Mouse (Mus musculus): Measurements from ENCODE around the gene Gm42372.

The Gm42372 gene

DNA sequence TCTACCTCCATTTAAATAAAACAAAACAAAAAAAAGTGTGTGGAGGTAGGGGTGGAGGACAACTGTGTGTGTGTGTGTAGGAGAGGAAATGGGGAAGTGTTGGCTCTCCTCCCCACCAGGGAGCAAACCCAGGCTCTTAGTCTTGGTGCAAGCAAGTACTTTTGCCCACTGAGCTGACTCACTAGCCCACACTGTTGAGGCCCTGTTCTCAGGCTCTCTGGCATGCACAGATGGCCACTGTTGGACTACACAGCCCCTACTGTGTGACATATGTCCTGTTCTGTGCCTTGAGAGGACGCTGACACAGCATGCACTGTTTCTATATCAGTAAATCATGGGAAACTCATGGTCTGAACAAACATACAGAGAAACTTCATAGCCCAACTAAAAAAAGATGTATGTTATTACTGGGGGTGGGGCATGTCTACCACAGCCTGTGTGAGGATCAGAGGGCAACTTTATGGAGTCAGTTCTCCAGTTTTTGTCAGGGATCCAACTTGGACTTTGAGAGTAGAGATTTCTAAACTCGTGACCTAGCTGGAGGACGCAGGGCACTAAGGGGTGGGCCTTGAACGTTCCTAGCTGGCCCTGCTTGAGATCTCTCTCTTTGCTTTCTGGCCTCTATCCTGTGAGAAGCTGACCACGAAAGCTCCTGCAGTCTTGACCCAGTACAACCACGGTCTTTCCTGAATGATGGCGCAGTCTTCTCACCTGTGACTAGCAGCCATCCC is 20.5 kb downstream of the Gm42372 start:
- CTCF ChIA-PET = interaction anchor here (0.8 kb wide), 1 partner anchor 63 kb away, joined by 5 read pairs; no protein-coding TSS in a partner anchor

DNA sequence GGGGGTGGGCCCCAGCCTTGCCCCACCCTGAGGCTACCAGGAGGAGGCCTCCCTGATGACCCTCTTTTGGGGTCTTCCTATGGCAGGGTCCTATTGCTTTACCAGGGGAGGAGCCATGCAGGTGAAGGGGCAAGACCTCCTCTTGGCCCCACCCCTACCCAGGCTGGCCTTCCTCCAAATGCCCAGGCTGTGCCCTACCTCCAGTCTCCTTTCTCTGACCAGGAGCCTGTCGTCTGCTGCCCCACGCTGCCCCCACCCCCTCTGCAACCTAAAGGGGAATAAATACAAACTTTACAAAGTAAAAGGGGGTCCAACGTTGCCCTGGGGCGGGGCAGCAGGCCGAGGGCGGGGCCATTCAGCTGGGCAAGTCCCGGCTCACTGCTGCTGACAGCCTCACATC is 21.8 kb downstream of the Gm42372 start:
- CTCF ChIA-PET = no interaction called here

DNA sequence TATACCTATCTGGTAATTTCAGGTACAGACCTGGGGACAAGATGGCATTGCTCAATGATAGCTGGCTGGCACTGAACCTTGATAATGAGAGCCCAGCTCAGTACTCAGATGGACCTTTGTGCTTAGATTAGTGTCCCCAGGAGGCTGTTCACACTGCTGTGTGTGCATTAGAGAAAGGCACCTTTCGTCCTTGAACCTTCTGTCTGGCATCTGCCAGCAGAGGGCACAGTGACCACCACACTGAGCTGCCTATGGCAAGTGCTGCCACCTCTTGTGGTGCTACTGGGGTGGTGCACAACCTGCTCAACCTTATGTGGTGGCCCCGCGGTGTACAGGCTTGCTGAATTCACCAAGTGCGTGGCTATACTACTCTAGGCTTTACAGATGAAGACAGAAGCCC is 24.4 kb downstream of the Gm42372 start:
- CTCF ChIA-PET = interaction anchor here (1.4 to 2.2 kb wide), 3 partner anchors 15 to 62 kb away, joined by 6 to 15 read pairs (median 6); no protein-coding TSS in a partner anchor

DNA sequence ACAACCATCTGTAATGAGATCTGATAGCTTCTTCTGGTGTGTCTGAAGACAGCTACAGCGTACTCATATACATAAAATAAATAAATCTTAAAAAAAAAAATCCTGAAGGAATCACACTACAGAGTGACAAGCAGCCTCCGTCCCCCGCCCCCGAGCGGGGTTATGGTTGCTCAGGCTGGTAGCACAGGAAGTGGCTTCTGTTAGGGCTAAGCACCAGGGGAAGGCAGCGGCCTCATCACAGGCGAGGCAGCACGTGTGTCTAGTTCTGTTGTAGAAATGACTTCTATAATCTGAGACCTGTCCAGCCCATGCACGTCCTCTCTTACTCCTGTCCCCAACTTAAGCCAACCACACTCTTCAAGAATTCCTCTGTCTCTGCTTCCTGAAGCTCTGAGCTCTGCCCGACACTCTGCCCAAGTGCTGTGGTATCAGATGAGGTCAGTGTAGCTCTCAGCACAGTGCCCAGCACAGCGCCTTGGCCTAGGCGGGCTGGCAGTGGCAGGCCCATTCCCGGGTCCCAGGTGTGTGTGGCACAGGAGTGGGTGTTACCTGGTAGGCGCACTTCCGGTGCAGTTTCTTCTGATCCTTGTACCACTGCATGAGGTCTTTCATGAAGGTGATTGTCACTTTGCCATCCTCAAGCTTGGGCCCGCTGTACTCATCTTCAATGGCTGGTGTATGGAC is 26.6 kb downstream of the Gm42372 start:
- CTCF ChIA-PET = interaction anchor here (1.2 kb wide), 1 partner anchor 53 kb away, joined by 3 read pairs; no protein-coding TSS in a partner anchor

DNA sequence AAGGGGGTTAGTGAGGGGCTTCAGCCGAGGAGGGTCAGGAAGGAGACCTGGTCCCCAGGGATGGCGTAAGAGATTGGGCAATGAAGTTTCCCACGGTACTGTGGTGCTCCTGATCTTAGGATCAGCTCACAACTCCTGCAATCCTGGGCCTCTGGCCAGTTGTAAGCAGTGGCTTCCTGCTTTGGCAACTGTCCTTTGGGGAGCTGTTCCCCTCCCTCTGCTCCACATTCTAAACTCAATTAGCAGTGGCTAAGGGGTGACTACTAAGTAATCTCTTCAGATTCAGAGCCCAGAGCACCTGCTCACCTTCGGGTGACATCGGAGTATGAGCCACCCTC is 27.1 kb downstream of the Gm42372 start:
- CTCF ChIA-PET = interaction anchor here (0.5 kb wide), 1 partner anchor 49 kb away, joined by 3 read pairs; no protein-coding TSS in a partner anchor

DNA sequence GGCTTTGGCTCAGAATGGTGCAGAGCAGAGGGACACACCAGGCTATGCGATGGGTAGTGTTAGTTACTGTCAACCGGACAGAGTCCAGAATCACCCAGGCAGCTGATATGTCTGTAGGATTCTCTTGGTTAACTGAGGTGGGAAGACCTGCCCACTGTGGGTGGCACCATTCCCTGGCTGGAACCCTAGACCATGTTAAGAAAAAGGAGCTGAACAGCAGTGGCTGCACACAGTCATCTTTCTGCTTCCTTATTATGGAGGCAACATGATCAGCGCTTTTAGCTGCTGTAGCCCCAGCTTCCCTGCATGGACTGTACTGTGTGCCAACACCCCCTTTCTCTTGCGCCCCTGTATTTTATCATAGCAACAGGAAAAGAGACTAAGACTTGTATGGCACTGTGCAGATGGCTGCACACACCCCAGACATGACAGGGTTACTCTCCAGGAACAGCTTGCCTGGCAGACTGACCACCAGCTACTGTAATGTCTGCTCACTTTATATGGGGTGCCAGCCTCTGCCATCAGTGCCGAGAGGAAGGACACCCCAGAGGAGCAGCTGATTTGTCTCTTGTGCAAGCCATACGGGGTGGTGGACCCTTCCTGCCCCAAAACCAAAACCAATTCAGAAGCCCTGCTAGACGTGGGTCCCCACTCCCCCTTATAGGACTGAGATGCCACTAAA is 29.2 kb downstream of the Gm42372 start:
- CTCF ChIA-PET = no interaction called here

DNA sequence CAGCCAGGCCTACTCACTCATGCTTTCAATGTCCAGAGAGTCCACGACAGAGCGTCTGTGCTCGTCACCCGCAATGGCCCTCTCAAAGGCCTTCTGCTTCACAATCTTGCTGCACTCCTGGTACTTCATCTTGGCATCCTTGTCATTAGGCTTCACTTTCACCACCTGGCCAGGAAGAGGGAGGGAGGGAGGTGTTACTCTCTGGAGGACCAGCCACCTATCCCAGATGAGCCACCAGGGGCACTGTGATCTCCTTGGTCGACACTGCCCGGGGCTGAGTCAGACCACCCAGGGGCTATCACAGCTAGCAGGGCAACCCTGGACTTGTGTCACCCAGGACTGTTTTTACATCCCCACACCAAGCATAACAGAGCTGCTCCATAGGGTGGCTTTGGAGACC is 32.5 kb downstream of the Gm42372 start:
- CTCF ChIA-PET = interaction anchor here (1.0 kb wide), 1 partner anchor 14 kb away, joined by 3 read pairs; no protein-coding TSS in a partner anchor

DNA sequence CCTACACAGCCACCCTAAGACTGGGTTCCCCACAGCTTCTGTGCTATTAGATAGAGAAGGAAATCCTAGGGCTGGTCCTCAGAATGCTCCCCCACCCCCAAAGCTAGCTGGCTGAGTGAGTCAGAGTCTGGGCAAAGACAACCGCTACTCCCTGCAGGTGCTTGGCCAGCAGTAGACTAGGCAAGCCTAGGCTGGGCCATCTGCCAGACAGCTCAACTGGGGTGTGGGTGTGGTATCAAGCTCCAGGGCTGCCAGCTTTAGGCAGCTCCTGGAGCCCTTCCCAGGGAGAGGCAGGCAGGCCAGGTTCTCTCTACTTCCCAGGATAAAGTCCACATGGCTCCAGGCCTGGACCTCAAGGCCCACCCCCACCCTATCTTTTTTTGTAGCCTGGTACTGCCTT is 34.1 kb downstream of the Gm42372 start:
- CTCF ChIA-PET = no interaction called here

DNA sequence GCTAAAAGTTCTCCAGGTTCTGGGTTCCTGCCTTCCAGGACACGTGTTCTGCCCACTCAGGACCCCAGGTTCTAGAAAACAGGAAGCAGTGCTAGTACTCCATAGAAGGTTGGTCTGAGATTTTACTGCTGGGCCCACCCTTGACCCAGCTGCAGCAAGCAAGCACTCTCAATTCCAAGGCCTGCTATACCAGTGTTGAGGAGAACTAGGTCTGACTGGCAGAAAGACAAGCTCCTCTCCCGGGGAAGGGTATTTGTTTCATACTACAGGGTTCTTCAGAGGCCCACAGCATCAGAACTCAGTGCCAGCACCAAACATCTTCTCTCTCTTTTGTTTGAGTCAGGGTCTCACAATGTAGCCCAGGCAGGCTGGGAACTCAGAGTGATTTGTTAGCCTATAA is 35.0 kb downstream of the Gm42372 start:
- CTCF ChIA-PET = no interaction called here

DNA sequence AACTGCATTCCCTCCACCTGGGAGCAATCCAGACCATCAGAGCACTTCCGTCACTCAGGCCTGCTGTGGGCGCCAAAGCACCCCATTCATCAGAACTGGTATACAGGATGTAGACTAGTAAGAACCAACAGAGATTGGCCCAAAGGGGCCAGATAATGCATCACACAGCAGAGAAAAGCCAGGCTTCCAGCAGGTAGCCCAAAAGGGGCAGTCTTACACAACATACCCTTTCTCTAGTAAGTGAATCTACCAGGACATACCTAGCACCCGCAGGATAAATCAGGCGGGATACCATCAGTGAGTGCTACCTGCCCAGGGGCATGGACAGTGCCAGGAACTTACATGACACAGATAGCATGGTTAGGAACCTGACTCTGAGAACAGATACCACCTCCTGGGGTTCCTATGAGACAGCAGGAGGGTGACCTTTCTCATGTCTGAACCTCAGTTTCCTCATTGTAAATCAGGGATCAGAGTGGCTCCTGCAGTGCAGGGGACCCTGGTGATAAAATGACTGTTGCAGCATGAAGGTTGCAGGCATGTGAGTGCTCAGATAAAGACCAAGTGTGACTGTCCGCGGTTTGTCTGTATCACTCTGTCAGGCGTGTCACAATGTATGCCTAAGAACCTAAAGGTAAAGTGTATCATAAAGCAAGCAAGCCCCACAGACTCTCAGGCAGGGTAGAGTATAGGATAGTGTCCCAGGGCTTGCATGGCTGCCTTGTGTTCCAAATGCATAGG is 36.7 kb downstream of the Gm42372 start:
- CTCF ChIA-PET = no interaction called here

DNA sequence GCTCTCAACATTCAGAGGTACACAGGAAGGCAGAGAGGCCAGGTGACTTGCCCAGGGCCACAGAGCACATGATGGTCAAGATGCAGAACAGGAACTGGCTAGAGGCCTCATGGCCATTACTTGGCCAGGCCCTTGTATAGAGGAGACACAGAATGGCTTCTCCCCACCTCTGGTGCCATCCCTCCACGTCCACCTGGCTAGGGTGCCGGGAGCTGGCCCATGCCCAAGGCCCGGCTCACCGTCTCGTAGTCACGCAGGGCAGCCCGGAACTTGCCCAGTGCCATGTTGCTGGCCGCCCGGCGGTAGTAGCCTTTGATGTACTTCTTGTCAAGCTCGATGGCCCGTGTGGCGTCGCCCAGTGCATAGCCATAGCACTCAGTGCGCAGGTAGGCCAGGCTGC is 39.3 kb downstream of the Gm42372 start:
- CTCF ChIA-PET = interaction anchor here (2.0 kb wide), 1 partner anchor 15 kb away, joined by 6 read pairs; no protein-coding TSS in a partner anchor

DNA sequence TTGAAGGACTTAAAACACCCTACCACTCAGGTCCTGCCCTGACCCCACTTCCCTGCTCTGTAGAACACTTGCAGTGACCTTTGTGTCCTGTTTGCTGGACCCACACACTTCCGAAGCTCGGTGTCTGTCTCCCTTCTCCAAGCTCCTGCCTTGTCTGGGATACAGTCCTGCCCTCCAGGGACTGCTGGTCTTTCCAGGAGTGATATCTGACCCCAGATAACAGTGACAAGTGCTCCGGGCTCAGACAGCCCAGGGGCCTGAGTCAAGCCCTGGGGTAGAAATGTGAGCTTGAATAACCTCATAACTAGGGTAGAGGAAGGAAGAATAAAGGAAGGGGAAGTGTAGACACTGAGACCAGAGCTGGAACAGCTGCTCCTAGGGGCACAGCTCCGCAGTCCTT is 40.8 kb downstream of the Gm42372 start:
- CTCF ChIA-PET = interaction anchor here (0.6 to 2.0 kb wide), 3 partner anchors 10 to 902 kb away, joined by 3 to 6 read pairs (median 4); no protein-coding TSS in a partner anchor

DNA sequence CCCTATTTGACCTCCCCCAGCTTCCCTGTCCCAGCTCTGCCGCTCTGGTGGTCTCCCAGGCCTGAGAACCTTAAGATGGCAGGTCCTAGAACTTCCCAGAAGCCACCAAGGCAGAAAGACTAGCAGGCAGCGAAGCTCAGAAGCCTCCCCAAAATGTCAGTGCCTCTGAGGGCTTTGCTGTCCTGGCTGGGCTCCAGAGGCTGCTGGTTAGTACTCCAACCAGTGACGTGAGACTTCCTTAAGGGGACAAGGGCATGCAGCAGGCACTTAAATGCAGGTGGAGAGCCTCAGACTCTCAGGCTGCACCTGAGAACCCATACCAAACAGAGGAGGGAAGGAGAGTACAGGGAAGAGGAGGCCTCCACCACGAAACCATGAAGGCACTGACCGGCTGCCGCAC is 41.3 kb downstream of the Gm42372 start:
- CTCF ChIA-PET = interaction anchor here (0.6 to 2.0 kb wide), 2 partner anchors 10 to 902 kb away, joined by 3 to 4 read pairs; no protein-coding TSS in a partner anchor

DNA sequence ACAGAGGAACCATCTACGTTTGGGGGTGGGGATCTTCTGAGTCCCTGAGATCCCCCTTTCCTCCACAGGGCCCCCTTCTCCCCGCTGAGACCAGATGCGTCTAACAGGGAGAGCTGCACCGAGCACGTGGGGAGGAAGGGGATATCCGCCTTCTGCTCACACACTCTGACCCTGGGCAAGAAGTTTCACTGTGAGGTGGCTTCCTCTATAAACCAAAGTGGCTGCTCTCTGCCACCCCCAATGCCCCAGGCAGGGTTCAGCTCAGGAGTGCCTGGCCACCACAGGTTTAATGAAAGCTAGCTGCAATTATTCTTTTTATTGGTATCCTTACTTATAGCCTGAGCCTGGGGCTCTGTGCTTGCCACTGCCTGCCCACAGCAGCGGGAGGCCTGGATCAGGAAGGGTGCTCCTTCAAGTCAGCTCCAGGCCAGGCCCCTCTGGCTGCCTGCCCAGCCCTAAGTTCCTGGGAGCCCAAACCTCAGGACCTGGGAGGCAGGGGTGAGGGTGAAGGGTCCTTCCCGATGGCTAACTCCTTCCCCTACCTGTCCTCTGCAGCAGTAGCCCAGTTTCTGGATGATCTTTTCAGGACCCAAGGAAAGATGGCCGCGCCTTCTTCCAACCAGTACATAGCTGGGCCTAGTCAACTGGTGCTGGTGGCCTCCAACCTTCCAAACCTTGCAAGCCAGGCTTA is 42.1 kb downstream of the Gm42372 start:
- CTCF ChIA-PET = interaction anchor here (2.0 kb wide), 1 partner anchor 11 kb away, joined by 4 read pairs; no protein-coding TSS in a partner anchor

DNA sequence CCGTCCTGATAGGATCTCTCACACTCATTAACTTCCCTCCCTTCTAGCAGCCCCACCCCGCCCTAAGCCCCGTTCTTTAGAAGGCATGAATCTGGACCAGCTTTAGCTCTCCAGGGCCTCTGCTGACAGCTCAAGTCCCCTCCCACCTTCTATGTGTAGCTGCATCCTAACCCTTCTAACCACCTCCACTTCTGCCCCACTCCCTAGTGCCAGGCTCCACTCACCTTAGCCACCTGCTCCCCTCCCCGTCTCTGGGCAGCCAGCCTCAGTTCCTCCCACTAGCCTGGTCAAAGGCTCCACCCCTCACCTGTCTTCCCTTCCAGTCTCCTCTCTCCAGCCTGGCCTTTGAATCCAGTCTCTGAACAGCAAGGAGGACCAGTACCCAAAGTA is 42.6 kb downstream of the Gm42372 start:
- CTCF ChIA-PET = no interaction called here

DNA sequence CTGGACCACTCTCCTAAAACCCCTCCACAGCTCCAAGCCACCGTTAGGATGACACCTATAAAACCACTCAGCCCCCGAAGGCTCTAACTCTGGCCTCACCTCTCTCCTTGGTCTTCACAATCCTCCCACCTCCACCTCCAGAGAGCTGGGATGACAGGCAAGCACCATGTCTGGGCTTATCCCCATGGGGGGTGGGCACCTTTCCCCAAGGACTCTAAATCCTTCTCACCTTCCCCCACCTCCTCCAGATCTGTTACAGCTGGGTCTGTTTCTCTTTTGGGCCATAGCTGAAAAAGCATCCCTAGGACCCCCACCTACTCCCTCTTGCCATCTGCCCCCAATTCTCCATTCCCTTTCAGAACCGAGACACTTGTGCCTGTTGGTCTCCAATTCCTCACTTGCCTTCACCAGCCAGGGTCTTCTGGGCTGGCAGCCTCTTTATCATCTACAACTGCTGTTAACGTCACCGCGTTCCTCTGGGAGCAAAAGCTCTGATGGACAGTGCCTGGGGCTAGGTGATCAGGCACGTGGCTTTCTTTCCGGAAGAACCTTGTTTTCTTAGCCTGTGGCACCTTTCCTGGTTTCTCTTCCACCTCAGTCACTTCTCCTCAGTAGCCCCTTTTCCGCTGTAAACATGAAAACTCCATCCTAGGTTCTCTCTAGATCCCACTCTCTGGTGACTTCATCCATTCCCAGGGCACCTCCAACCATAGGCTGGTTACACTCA is 43.2 kb downstream of the Gm42372 start:
- CTCF ChIA-PET = interaction anchor here (0.6 kb wide), 1 partner anchor 96 kb away, joined by 3 read pairs; no protein-coding TSS in a partner anchor

DNA sequence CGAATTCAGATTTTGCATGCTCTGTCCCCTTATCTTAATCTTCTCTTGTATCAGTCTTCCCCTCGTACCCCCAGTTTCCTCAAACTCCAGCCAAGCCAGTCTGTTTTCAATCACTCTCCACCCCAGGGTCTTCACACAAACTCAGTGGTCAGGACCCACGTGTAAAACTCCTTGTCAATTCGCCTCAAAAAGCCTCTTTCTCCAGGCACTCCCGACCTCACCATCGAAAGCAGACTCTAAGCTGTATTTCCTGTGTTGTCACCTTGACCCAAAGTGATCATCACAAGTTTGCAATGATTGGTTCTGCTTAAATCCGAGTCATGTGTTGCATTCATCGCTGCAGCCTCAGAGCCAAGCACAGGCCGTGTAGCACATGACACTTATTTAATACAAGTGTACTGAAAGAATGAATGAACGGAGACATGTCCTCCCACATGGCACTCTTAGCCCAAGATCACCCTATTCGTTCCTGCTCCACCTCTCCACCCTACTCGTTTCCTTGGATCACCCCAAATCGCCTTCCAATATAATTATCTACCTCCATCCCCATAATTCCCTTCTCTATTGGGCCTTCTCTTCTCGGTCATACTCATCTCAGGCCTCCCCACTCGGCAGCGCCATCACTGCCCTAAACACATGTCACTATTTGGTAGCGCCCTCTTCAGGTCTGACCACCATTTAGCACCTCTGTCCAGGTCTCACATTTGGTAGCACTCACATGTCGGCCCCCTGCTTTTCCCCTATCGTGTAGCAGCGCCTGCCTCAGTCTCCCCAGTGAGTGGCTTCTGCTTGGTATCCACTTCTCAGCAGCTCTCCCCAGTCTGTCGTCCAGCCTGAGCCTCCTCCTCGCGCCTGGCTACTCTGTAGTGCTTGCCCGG is 44.1 kb downstream of the Gm42372 start:
- CTCF ChIA-PET = interaction anchor here (0.8 kb wide), 1 partner anchor 36 kb away, joined by 3 read pairs; the partner anchor contains the start of gene Hif3a

DNA sequence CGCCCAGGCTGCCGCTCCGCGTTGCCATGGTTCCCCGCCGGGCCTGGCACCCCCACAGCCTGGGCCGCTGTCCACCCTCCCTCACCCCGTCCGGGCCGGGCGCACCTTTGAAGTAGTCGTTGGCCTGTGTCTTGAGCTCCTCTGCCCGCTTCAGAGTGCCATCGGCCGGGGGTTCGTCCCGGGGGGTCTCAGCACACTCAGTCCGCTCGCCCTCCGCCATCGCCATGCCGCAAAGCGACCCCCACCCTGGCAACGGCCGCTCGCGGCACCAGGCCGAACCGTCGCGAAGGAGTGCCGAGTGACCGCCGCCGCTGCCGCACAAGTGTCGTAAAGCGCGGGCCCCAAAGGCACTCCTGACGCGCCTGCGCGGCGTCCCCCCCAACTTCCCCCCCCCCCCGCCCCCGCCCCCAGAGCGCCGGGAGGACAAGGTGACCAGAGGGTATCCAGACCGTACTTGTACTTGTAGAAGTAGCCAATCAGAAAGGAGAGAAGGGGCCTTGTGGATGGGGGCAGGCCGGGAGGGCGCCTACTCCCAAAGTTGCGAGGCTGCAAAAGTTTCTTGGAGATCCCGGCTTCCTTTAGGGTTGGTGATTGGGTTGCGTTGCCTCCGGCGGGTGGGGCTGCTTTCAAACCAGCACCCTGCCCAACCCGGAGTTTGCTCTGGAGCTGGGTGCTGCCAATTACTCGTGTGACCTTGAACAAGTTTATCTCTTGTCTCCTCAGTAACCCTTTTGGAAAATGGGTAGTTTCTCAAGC is 44.9 kb downstream of the Gm42372 start, which contains the start of gene Ppp5c:
Ppp5c (minus strand) TSS at position 337 of the 756 bp plus-strand sequence.
- CTCF ChIA-PET = interaction anchor here (0.8 kb wide), 1 partner anchor 35 kb away, joined by 3 read pairs; the partner anchor contains the start of gene Hif3a

Data from spleen, embryonic (tissue).